Mouse (Mus musculus): ENCODE measurements around the gene Cideb. TPM values are rescaled to one million over a fixed set of nuclear protein-coding genes. Genes with fewer than 3 reads are reported as not detected.

The Cideb gene
- total and polyA plus RNA-seq, 3 experiments, result 0.61 to 2.3 TPM; not detected in 1

DNA sequence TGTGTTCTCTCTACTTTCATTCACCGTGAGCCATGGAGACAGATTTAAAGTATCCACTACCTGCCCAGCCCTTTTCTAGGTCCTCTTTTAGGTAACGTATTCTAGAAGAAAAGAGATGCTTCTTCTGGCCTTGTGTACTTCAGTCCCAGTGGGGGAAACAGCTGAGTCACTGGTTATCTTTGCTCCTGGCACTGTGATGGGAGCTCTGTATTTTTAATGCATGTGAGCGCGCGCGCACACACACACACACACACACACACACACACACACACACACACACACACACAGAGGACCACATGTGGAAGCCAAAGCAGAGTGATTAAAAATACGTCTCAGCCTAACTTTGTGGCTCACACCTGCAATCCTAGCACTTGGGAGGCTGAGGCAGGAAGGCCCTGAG, 34.8 kb downstream of the Cideb start:
- DNase-seq (ENCODE audit: extremely low read depth), result no peak

GRCm38 (mm10) chr14:55722438-55722945, 35.8 kb downstream of the Cideb start:
- Histone ChIP-seq H3K4me1 (ENCODE audit: control insufficient read depth in 1 of 2, insufficient read depth in 2 of 2) (peaks cover 15 to 40% of the 10 kb centered on the region in 2 experiments), H3K9me3 (replicated peaks; ENCODE audit: low read length) (no peaks in the 10 kb centered on the region), H3K4me3 (replicated peaks in 1 of 3; ENCODE audit: low read depth in 2 of 3, low read length in 2 of 3, poor library complexity in 1 of 3) (peak overlapping the region; percentile 44 to 84 (median 65)), H3K27ac (ENCODE audit: insufficient read depth, low read depth) (no peak overlapping the region), H3K4me2 (ENCODE audit: insufficient read depth, low read depth, poor library complexity, severe bottlenecking) (peak overlapping the region; percentile 46), H3K9ac (ENCODE audit: insufficient read depth, low read depth) (peak overlapping the region; percentile 56; the same call in 1 of the 2 replicates), H3K36me3 (replicated peaks in 1 of 2; ENCODE audit: control insufficient read depth in 1 of 2, insufficient read depth in 1 of 2, low read length in 1 of 2) (peaks cover 23 to 32% of the 10 kb centered on the region in 2 experiments), H3K79me2 (replicated peaks; ENCODE audit: control insufficient read depth, extremely low read depth, insufficient read depth, poor library complexity, severe bottlenecking) (no peaks in the 10 kb centered on the region), H3K27me3 (replicated peaks) (peaks cover 18% of the 10 kb centered on the region)
- TF ChIP-seq NELFE (IDR thresholded peaks at IDR 0.05; ENCODE audit: low read depth, low read length) (no peak), USF2 (conservative IDR thresholded peaks at IDR 0.05; ENCODE audit: low read depth, low read length) (no peak), BHLHE40 (IDR thresholded peaks at IDR 0.05; ENCODE audit: low read depth, low read length) (no peak), HCFC1 (IDR thresholded peaks at IDR 0.05; ENCODE audit: low read depth, low read length) (no peak), USF1 (IDR thresholded peaks at IDR 0.05; ENCODE audit: low read depth, low read length) (no peak), JUND (conservative IDR thresholded peaks at IDR 0.05; ENCODE audit: low read depth, low read length) (no peak), MAZ (IDR thresholded peaks at IDR 0.05; ENCODE audit: low read depth, low read length) (no peak), NRF1 (IDR thresholded peaks at IDR 0.05; ENCODE audit: low read depth, low read length) (no peak), E2F4 (IDR thresholded peaks at IDR 0.05; ENCODE audit: insufficient replicate concordance, low read depth, low read length) (no peak), TCF12 (IDR thresholded peaks at IDR 0.05; ENCODE audit: low read depth, low read length) (no peak), SMC3 (IDR thresholded peaks at IDR 0.05; ENCODE audit: low read depth, low read length) (no peak), MYC (IDR thresholded peaks at IDR 0.05; ENCODE audit: low read depth, low read length) (no peak), ELF1 (IDR thresholded peaks at IDR 0.05; ENCODE audit: low read depth, low read length) (no peak), ZMIZ1 (IDR thresholded peaks at IDR 0.05; ENCODE audit: low read depth, low read length) (no peak), MXI1 (IDR thresholded peaks at IDR 0.05; ENCODE audit: low read depth, low read length) (no peak), MAX (IDR thresholded peaks at IDR 0.05; ENCODE audit: low read length) (no peak), POLR2AphosphoS2 (IDR thresholded peaks at IDR 0.05; ENCODE audit: low read depth, low read length) (no peak), ZC3H11A (IDR thresholded peaks at IDR 0.05; ENCODE audit: low read depth, low read length) (no peak), EP300 (IDR thresholded peaks at IDR 0.05; ENCODE audit: low read length) (no peak)
- dilution Hi-C loops (cut with MboI; ENCODE audit: extremely low pct_ligation_motif_present, extremely low pct_unique_long_range_greater_than_20kb, low sequenced_read_pairs), result no loop called here
- no peak for DNase-seq (ENCODE audit: extremely low read depth)
- in situ Hi-C loops (cut with MboI; ENCODE audit: low pct_ligation_motif_present, low pct_unique_long_range_greater_than_20kb, low sequenced_read_pairs), result no loop called here

More for the DNA sequence above, 34.8 kb downstream of the Cideb start:
- peaks cover 22% of the 10 kb centered on the region for H3K27me3 ChIP-seq (replicated peaks)
- H3K27ac ChIP-seq (ENCODE audit: insufficient read depth, low read depth), result no peak overlapping the region
- in situ Hi-C loops (cut with MboI; ENCODE audit: low pct_ligation_motif_present, low pct_unique_long_range_greater_than_20kb, low sequenced_read_pairs), result no loop called here
- TF ChIP-seq MYC (IDR thresholded peaks at IDR 0.05; ENCODE audit: low read depth, low read length) (no peak), MAFK (IDR thresholded peaks at IDR 0.05; ENCODE audit: insufficient replicate concordance, low read length) (no peak), BHLHE40 (IDR thresholded peaks at IDR 0.05; ENCODE audit: low read depth, low read length) (no peak), NRF1 (IDR thresholded peaks at IDR 0.05; ENCODE audit: low read depth, low read length) (no peak), ZKSCAN1 (IDR thresholded peaks at IDR 0.05; ENCODE audit: borderline replicate concordance, low read depth, low read length) (no peak), ELF1 (IDR thresholded peaks at IDR 0.05; ENCODE audit: low read depth, low read length) (no peak), ETS1 (conservative IDR thresholded peaks at IDR 0.05; ENCODE audit: low read depth, low read length) (no peak), POLR2A (IDR thresholded peaks at IDR 0.05; ENCODE audit: low read depth, low read length) (no peak), MAX (IDR thresholded peaks at IDR 0.05; ENCODE audit: low read length) (no peak), IRF4 (IDR thresholded peaks at IDR 0.05; ENCODE audit: low read depth, low read length) (no peak), PAX5 (IDR thresholded peaks at IDR 0.05; ENCODE audit: low read length) (no peak)
- H3K79me2 ChIP-seq (replicated peaks; ENCODE audit: control insufficient read depth, extremely low read depth, insufficient read depth, poor library complexity, severe bottlenecking), result no peaks in the 10 kb centered on the region
- dilution Hi-C loops (cut with MboI; ENCODE audit: extremely low pct_ligation_motif_present, extremely low pct_unique_long_range_greater_than_20kb, low sequenced_read_pairs), result no loop called here
- no peaks in the 10 kb centered on the region for H3K9me3 ChIP-seq (replicated peaks; ENCODE audit: low read length)
- H3K4me3 ChIP-seq (replicated peaks in 1 of 3; ENCODE audit: low read depth in 2 of 3, low read length in 2 of 3, poor library complexity in 1 of 3), result no peak overlapping the region
- H3K36me3 ChIP-seq (replicated peaks in 1 of 2; ENCODE audit: control insufficient read depth in 1 of 2, insufficient read depth in 1 of 2, low read length in 1 of 2), result peaks cover 16 to 24% of the 10 kb centered on the region in 2 experiments
- peaks cover 15 to 45% of the 10 kb centered on the region in 2 experiments for H3K4me1 ChIP-seq (ENCODE audit: control insufficient read depth in 1 of 2, insufficient read depth in 2 of 2)
- no peak overlapping the region for H3K9ac ChIP-seq (ENCODE audit: insufficient read depth, low read depth)
- H3K4me2 ChIP-seq (ENCODE audit: insufficient read depth, low read depth, poor library complexity, severe bottlenecking), result no peak overlapping the region
